Mouse (Mus musculus) layer of hippocampus, adult 6 months (tissue): Measurements from ENCODE around the gene Apoe. TPM values are rescaled to one million over a fixed set of nuclear protein-coding genes. Genes with fewer than 3 reads are reported as not detected.

Experiments
- long read RNA-seq, 2 experiments: library from polyadenylated mRNA; unstranded; transcript quantifications; one replicate each; pipeline ENCODE4 v2.0.0; 2019 to 2020
- polyA plus RNA-seq: library from polyadenylated mRNA; unstranded; fragments of <200 nt; fragmentation: Nextera tagmentation; gene quantifications from 2 replicates; pipeline ENCODE4 v1.2.3, GENCODE M21; 2021

Apoe gene
- 9,624 and 9,681 TPM in 2 replicates for polyA plus RNA-seq
- long read RNA-seq, experiment 1, transcript Apoe-210 (3 exons, 514 nt): minor isoform, 7 of 10,254 reads
- long read RNA-seq, experiment 1, transcript Apoe-205 (3 exons, 1,221 nt): minor isoform, 339 of 10,254 reads
- long read RNA-seq, experiment 1, transcript Apoe-206 (4 exons, 1,408 nt): major isoform, 9,640 of 10,254 reads
- long read RNA-seq, experiment 1, partial matches to known transcripts: 82 of 10,254 reads
- long read RNA-seq, experiment 1, other reads (novel, unspliced or antisense): 177 of 10,254 reads
- long read RNA-seq, experiment 2, transcript Apoe-205 (3 exons, 1,221 nt): minor isoform, 157 of 8,760 reads
- long read RNA-seq, experiment 2, transcript Apoe-206 (4 exons, 1,408 nt): major isoform, 8,508 of 8,760 reads
- long read RNA-seq, experiment 2, transcript Apoe-210 (3 exons, 514 nt): minor isoform, 18 of 8,760 reads
- long read RNA-seq, experiment 2, partial matches to known transcripts: 20 of 8,760 reads
- long read RNA-seq, experiment 2, other reads (novel, unspliced or antisense): 49 of 8,760 reads

GRCm38 (mm10) chr7:19698907-19699826, at the start of gene Apoe:
Gene Apoe, minus strand, starts transcription at chr7:19699188.

DNA sequence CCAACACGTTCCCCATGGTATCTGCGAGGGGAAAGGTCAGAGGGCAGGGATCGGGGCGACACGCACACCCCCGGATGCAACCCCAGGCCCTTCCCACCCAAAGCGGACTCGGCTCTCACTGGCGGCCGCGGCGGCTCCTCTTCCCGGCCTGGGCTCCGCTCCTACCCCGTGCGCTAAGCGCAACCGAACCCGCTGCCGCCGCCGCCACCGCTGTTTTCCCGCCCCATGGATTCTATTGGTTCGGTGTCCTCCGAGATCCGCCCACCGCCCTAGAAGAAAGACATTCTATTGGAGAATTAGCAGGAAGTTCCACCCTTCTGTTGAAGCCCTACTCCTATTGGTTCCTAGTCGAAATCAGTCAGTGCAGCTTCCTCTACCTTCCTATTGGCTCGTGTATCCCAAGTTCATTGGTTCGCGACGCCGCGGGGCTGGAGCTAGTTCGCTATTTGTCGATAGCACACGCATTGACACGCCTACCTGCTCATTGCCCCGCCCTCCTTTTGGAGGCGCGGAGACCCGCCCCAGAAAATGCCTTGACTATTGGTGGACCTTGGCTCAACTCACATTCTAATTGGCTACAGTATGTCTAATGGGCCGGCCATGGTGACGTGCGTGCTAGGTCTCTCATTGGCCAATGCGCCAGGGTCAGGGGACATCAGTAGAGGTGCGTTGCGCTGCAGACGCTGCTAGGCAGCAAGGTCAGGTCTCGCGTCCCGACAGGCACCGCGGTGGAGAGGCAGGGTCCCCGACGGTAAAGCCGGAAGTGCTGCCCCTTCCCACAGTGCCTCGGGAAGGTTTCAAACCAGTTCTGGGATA, 16.5 kb upstream of the Apoe start, which contains the start of gene Tomm40:
Gene Tomm40, minus strand, starts transcription at position 200 of the 816 bp plus-strand sequence.

DNA sequence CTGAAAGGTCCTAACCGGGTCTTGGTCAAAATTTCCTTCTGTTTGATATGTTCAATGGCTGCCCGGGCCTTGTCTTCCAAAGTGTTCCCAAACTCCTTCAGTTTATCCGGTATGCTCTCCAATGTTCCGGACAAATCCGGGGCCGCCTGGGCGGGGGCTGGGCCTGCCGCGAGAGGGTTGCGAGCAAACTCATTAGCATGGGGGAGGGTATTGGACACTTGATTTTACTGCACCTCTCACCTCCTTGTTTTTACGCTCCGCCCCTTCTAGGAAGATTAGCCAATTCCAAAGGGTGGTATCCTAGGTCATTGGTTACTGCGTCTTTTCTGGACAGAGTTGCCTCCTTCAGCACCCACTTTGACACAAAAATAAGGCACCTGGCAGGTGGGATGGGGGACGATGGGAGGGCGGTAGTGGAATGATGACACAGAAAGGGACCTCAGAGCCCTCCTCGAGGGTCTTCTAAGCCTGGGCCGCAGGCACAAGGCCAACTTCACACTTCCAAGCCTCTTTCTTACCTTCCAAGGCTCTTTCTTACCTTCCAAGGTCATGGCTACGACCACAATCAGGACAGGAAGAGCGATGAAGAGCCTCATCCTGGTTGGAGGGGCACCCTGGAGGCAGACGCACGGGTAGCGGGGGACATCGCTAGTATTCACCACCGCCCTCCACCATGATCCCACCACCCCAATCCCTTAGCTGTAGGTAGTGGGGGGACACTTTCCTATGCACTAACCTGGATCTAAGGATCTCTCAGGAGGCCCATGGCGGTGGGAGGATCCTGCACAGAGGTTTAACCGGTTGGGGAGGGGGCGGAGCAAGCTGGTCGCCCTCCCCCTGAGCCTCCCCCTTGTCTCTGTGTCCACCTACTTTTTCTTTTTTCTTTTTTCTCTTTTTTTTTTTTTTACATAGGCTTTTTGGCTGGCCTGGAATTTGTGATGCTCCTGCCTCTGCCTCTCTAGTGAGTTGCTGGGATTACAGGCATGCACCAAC, 6.8 kb downstream of the Apoe start, which contains the start of gene Apoc1:
Gene Apoc1, minus strand, starts transcription at position 788 of the 993 bp plus-strand sequence.

DNA sequence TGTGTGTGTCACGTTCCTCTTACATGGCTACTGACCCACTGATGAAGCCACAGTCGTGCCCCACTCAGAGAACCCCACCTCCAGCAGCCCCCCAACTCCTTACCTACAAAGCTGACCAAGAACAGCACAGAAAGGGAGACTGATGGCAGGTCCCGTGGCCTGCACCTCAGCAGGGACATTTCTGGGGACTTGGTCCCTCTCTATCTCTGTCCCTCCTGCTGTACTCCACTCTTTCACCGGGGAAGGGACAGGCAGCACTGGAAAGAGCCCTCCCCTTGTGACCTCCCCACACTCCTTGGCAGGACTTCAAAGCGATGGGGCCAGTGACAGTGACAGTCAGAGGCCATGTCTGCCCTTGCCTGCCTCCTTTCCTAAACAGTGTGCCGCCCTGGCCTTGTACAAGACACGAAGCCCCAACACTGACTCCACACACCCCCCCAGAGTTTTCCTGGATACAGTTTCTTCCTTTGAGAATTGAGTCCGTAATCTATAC, 17.7 kb downstream of the Apoe start, which contains the start of the genes Gm44805 and Apoc4:
Gene Gm44805, minus strand, starts transcription at position 222 of the 493 bp plus-strand sequence.
Gene Apoc4, minus strand, starts transcription at position 278 of the 493 bp plus-strand sequence.

DNA sequence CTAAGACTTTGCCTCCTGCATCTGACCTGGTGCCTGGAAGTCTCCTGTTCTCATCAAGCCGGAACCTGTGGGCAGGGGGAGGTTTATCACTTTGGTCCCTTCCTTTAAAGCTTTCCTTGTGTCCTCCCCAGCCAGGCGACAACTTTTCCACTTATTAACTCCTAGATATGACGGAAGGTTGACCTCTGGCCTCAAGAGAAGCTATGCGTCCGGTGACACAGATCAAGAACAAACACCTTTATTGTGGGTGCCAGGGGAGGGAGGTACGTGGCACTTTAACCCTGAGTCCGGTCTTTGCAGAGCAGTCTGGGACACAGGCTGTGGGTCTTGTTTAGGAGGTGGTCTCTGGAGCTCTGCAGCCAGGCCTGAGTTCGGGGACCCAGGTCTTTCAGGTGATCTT, 21.1 kb downstream of the Apoe start, which contains the start of gene Apoc2:
Gene Apoc2, minus strand, starts transcription at position 70 of the 400 bp plus-strand sequence.

GRCm38 (mm10) chr7:19664955-19665841, 33.8 kb downstream of the Apoe start, which contains the start of gene Clptm1:
Gene Clptm1, minus strand, starts transcription at chr7:19665033.

Other genes with a start within 250 kb of the Apoe start
- 6.5 and 8.2 TPM in 2 replicates for gene Mark4, start 240.4 kb downstream of the Apoe start, polyA plus RNA-seq
- 0.30 and 0.44 TPM in 2 replicates for gene Exoc3l2, start 235.9 kb downstream of the Apoe start, polyA plus RNA-seq
- 4.2 TPM in 2 replicates for gene Bloc1s3, start 190.8 kb downstream of the Apoe start, polyA plus RNA-seq
- gene Trappc6a, start 190.8 kb downstream of the Apoe start, polyA plus RNA-seq: 39.0 and 48.4 TPM in 2 replicates
- gene Nkpd1, start 181.3 kb downstream of the Apoe start, polyA plus RNA-seq: 1.1 and 1.4 TPM in 2 replicates
- 1.7 and 2.4 TPM in 2 replicates for gene Ppp1r37, start 136.1 kb downstream of the Apoe start, polyA plus RNA-seq
- gene Zfp296, start 121.9 kb downstream of the Apoe start, polyA plus RNA-seq: 0.60 and 1.7 TPM in 2 replicates
- 136 and 146 TPM in 2 replicates for gene Gemin7, start 121.6 kb downstream of the Apoe start, polyA plus RNA-seq
- 8.7 and 9.9 TPM in 2 replicates for gene Clasrp, start 94.7 kb downstream of the Apoe start, polyA plus RNA-seq
- gene Relb, start 69.8 kb downstream of the Apoe start, polyA plus RNA-seq: 10.4 and 11.2 TPM in 2 replicates
- gene Clptm1, start 34.2 kb downstream of the Apoe start, polyA plus RNA-seq: 102 and 108 TPM in 2 replicates
- gene Apoc2, start 21.2 kb downstream of the Apoe start, polyA plus RNA-seq: not detected in 2 replicates
- gene Gm44805, start 17.8 kb downstream of the Apoe start, polyA plus RNA-seq: not detected in 2 replicates
- not detected in 2 replicates for gene Apoc4, start 17.7 kb downstream of the Apoe start, polyA plus RNA-seq
- gene Apoc1, start 6.5 kb downstream of the Apoe start, polyA plus RNA-seq: 6.6 and 10.7 TPM in 2 replicates
- gene Tomm40, start 16.2 kb upstream of the Apoe start, polyA plus RNA-seq: 158 and 171 TPM in 2 replicates
- gene Nectin2, start 51.3 kb upstream of the Apoe start, polyA plus RNA-seq: 4.7 and 6.5 TPM in 2 replicates
- 8.8 and 9.8 TPM in 2 replicates for gene Bcam, start 71.8 kb upstream of the Apoe start, polyA plus RNA-seq
- gene Cblc, start 97.6 kb upstream of the Apoe start, polyA plus RNA-seq: 0.11 TPM in 1 of 2 replicates, not detected in the other
- gene Bcl3, start 123.6 kb upstream of the Apoe start, polyA plus RNA-seq: 0.46 and 0.52 TPM in 2 replicates
- 3.9 and 5.1 TPM in 2 replicates for gene Gm19345, start 152.8 kb upstream of the Apoe start, polyA plus RNA-seq
- gene Ceacam16, start 162.1 kb upstream of the Apoe start, polyA plus RNA-seq: 0.13 TPM in 1 of 2 replicates, not detected in the other
- gene Ceacam19, start 188.8 kb upstream of the Apoe start, polyA plus RNA-seq: not detected in 2 replicates
- gene Pvr, start 222.0 kb upstream of the Apoe start, polyA plus RNA-seq: 1.6 and 1.9 TPM in 2 replicates